Mouse (Mus musculus) gastrocnemius, adult 18-20 months (tissue): ENCODE measurements at regions not wholly inside any gene's neighbourhood (a gene's known extent, or its start where the extent isn't known, plus 50 kb on each side); places are given as distances from the start of the nearest gene placed in this dataset.

Experiments used
- DNase-seq: peaks from one replicate; pipeline ENCODE4 v3.0.0; 2021; ENCODE audit warnings: low spot score

DNA sequence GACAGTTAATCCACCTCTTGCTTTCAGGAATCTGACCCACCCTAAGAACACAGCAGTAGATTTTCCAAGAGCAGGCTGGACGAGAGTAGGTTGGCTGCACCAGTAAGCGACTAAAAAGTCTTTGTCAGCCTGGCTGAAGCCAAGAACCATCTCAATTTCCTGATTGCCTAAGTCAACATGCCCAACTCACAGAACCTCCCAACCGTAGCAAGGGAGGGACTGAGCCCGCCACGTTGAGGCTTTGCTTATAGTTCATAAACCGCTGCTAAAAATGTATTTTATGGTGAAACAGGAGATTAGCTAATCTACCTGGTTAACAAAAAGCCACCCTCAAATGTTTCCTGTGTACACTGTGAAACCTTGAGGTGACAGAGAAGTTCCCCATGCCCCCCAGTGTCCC, 115.4 kb upstream of the Tbl1xr1 start:
- DNase-seq, result peak; percentile 65

- no peak for DNase-seq
Observed at GRCm38 (mm10) chr3:21961746-21962145, 114.7 kb upstream of the Tbl1xr1 start.

DNA sequence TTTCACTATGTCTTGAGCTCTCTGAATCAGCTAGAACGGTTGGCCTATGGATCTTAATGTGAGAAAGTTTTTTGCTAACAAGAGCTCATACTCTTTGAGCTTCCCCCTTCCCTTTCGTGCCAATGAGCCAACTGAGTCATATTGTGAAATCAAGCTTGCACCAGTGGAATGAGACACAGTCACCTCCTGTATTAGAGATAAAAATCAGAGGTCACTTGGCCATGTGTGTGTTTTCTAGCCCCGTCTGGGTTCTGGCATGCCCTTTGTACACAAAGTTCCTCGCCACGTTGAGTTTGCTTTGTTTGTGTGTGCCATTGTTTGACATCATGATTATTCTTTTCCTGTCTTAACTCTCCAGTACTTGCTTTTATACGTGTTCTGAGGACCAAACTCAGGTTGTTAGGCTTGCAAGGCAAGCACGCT, 114.1 kb upstream of the Tbl1xr1 start:
- DNase-seq, result no peak

DNA sequence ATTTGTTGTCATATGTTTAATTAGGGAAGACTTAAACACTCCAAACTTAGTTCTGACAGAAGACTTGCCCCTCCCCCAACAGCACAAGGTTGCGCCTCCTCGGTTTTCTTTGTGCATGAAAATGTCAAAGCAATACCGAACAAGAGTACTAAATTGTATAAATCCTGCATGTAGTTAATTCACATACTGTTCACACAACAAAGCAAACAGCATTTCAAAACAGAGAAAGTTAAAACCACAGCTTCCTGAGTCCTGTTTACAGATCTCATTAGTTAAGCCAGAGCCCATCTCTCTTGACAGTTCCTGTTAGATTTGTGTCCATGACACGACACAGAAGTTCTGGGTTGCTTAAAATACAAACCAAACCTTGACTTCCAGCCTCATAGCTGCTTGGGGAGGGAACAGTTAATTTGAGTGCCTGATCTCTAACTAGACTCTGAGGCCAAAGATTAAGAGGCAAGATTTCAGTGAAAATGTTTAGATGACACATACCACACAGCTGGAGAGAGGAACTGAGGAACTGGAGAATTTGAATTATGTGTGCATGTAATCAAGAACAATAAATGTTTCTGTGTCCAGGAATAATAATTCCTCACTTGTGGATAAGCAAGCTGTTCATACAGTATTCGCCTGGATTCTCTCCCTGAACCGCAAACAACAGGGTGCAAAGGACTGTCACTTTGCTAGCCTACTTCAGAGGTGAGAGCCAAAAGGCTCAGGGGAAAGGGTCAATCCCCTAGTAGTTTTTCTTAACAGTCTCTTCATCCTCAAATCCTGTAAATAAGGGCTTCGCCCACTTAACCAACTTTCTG, 113.3 kb upstream of the Tbl1xr1 start:
- no peak for DNase-seq

DNA sequence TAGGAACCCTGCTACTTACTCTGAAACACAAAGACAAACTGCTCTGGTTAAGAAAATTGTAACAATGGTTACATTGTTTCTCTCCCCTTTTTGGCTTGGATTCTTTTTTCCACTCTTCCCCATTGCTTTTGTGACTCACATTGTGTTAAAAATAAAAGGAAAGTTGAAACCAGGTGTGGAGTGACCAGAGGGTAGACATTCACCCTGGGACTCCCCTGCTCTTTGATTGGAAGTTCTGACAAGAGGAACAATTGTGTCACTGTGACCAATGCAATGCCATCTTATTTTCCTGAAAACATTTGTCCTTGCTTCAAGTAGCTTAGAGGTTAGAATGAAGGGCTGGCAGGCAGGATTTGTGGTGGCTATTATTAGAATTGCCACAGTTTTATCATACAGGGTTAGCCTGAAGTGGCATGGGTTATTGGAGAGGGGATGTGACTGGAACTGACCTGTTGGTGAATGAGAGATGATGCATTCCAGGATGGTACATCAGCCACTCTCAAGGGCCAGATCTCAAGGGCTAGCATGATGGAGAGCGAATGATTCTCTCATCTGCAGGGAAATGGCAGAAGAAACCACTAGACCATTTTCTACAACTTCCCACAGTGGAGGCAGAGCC, 112.6 kb upstream of the Tbl1xr1 start:
- DNase-seq, result no peak

GRCm38 (mm10) chr3:21964438-21964837, 112.0 kb upstream of the Tbl1xr1 start:
- DNase-seq, result no peak

DNA sequence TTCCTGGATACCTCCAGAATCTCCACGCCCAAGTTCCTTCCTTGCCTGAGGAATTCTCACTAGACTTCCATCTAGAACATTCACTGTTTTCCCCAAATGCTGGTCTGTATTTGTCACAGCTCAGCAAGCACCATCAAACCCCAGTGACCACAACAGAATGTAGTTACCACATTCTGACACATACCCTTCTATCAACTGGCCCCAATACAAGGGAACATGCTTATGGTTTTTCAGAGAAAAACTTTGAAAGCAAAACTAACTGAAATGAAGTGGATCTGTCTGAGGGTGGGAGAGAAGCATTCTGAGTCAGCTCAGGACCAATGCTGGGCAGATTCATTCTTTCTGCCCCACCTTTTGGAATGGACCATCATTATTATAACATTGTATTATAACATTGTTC, 110.9 kb upstream of the Tbl1xr1 start:
- DNase-seq, result no peak

DNA sequence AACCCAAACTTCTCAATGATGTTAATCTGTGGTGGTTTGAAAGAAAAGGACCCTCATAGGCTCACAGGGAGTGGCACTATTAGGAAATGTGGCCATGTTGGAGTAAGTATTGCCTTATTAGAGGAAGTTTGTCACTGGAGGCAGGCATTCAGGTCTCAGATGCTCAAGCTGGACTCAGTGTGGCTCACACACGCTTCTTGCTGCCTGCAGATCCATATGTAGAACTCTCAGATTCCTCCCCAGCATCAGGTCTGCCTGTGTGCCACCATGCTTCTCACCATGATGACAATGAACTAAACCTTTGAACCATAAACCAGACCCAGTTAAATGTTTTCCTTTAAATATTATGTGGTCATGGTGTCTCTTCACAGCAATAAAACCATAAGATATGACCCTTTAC, 104.7 kb upstream of the Tbl1xr1 start:
- DNase-seq, result no peak

GRCm38 (mm10) chr3:21973153-21973552, 103.3 kb upstream of the Tbl1xr1 start:
- no peak for DNase-seq

DNA sequence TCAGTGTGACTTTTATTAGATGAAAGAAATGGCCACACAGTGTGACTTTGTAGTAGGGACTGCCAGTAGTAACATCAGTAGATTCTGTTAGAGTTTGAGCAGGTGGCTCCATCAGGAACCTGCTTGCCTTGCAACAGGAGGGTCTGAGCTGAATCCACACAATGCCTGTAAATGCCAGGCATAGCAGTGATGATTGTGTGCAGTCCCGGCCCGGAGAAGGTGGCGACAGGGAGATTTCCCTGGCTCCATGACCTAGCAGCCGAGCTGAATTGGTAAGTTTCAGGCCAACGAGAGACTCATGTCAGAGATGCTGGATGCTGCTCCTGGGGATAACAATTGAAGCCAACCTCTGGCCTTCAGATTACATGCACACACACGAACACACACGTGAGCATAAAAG, 102.8 kb upstream of the Tbl1xr1 start:
- DNase-seq, result no peak

- no peak for DNase-seq
Observed at GRCm38 (mm10) chr3:21974766-21975165, 101.7 kb upstream of the Tbl1xr1 start.

- DNase-seq, result no peak
Observed at GRCm38 (mm10) chr3:21977775-21978174, 98.7 kb upstream of the Tbl1xr1 start.

GRCm38 (mm10) chr3:21982991-21983390, 93.5 kb upstream of the Tbl1xr1 start:
- DNase-seq, result no peak

DNA sequence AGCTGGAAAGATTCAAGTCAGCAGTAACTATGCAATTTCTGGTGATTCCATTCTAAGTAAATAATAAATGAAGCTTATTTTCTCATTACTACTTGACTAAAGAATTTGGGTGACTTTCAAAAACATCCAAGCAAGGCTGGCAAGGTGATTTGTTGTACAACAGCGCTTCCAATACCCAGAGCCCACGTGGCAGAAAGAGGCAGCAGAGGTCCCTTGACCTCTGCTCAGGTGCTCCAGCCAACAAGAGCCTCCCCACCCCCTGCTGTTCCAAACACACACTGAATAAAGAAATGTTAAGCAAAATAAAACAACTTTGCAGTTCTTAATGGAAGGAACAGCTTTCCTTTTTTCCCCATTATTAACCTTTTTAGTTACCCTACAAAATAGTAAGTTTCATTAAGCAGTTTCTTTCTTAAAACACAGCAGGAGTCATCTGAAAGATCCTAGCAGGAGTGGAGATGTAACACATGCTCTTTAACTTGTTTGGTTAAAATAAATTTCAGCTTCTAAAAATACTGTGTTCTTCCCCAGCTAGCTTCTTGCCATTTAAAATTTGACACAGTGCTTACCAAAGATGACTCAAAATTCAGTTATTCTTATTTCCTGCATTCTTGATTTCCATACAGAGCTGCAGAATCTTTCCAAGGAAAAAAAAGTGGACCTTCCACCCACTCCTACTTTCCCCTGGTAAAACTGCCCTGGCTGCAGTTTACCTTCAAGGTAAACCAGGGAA, 92.3 kb upstream of the Tbl1xr1 start:
- no peak for DNase-seq

DNA sequence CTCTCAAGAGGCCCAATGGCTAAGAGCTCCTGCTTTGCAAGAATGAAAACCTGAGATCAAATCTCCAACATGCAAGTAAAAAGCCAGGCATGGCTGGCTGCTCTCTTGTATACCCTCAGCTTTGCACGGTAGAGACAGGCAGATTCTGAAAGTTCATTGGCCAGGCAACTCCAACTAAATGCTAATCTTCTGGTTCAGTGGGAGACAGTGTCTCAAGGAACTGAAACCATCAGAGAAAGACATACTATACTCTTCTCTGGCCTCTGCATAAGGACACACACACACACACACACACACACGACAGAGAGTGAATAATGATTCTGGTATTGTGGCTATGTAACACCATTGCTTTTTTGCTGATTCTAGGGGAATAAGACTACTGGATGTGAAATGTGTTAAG, 91.6 kb upstream of the Tbl1xr1 start:
- DNase-seq, result no peak

- peak; percentile 78 for DNase-seq
Observed at GRCm38 (mm10) chr3:21986164-21986892, 90.1 kb upstream of the Tbl1xr1 start.

- peak; percentile 85 for DNase-seq
Observed at GRCm38 (mm10) chr3:21986893-21987250, 89.6 kb upstream of the Tbl1xr1 start.

DNA sequence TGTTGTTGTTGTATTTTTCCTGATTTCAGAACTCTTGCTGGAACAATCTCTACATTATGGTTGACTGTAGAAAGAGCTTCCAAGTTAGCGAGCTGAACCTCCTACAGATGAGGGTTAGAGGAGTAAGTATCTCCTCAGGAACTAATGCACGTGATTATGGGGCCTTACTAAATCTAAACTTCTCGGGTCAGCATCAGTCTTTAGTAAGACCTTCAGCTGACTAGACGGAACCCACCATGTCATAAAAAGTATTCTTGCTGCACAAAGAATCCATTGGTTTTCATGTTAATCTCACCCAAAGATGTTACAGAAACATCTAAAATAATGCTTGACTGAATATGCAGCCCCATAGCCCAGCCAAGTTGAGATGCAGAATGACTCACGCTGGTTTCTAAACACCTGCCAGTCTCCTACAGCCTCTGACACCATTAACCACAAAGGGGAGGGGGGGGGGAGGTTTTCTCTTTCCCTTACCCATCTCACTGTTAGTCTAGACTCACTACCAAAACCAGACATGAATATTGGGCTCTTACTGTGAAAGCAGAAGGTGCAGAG, 88.9 kb upstream of the Tbl1xr1 start:
- no peak for DNase-seq

DNA sequence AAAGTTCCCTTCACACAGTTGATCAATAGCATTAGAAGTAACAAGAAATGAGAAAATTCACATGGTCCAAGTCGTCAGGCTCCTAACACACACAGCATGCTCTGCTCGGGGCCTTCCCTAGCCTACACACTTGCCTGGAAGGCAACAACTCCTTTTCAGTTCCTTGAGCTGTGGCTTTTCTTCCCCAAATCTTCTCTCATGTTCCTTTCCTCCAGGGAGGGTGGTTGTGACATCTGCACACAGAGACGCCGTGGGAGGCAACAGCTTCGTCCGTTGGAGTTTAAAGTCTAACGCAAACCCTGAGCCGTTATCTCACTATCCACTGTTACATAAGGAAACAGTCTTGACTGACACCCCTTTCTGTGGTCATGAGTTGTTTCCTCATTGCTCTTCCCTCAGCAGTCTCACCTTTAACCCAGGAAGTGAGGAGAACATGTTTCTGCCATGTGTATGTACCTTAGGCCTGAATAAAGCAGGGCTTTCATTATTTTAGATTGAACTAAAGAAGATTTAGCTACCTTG, 88.4 kb upstream of the Tbl1xr1 start:
- no peak for DNase-seq

DNA sequence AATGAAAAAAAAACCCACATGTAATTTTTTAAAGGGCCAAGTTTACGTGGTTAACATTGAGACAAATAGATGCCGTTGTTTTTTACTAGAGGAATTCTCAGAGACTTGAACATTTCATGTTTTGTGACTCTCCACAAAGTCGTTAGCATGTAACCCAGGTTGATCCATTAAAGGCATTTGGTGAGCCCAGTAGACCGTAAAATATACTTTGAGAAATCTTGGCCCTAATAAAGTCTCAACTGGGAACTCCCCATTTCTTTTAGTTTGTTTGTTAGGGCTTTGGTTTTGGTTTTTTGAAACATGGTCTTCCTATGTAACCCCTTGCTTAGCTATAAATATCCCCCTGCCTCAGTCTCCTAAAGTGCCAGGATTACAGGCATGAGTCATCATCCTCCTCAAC, 85.9 kb upstream of the Tbl1xr1 start:
- DNase-seq, result no peak

- no peak for DNase-seq
Observed at GRCm38 (mm10) chr3:21991681-21992152, 84.7 kb upstream of the Tbl1xr1 start.
